Mouse (Mus musculus) neural tube, embryonic 12.5 days (tissue): ENCODE measurements around the gene Stoml1. TPM values are rescaled to one million over a fixed set of nuclear protein-coding genes. Genes with fewer than 3 reads are reported as not detected.
A peak's percentile ranks its signal among the peaks of the same experiment; 100 is the strongest.

Source experiments
- ATAC-seq: fragments of 200-750 bp; cut with Nextera tagmentation; 2 replicates; pipeline ENCODE4 v1.8.0; 2017; ENCODE audit warnings: low read depth, mild to moderate bottlenecking, moderate TSS enrichment, moderate library complexity; ENCODE audit not compliant: low FRiP score
- H3K27ac ChIP-seq: fragments of 300-500 bp; sonication (generic); 2 replicates; pipeline ENCODE4 v1.5.1; 2016
- H3K27me3 ChIP-seq: fragments of 300-500 bp; sonication (generic); replicated peaks from 2 replicates; pipeline ENCODE4 v1.6.1; 2016; ENCODE audit warnings: mild to moderate bottlenecking
- H3K36me3 ChIP-seq: fragments of 300-500 bp; sonication (generic); 2 replicates; pipeline ENCODE4 v1.6.1; 2016; ENCODE audit warnings: mild to moderate bottlenecking
- H3K4me1 ChIP-seq: fragments of 300-500 bp; sonication (generic); 2 replicates; pipeline ENCODE4 v1.6.1; 2016
- H3K4me2 ChIP-seq: fragments of 300-500 bp; sonication (generic); replicated peaks from 2 replicates; pipeline ENCODE4 v1.6.1; 2016; ENCODE audit warnings: mild to moderate bottlenecking
- H3K4me3 ChIP-seq: fragments of 300-500 bp; sonication (generic); 2 replicates; pipeline ENCODE4 v1.5.1; 2016
- H3K9ac ChIP-seq: fragments of 300-500 bp; sonication (generic); 2 replicates; pipeline ENCODE4 v1.6.1; 2016; ENCODE audit warnings: mild to moderate bottlenecking
- H3K9me3 ChIP-seq: fragments of 300-500 bp; sonication (generic); 2 replicates; pipeline ENCODE4 v1.6.1; 2016; ENCODE audit warnings: mild to moderate bottlenecking
- WGBS: fragments of 180-500 bp; shearing (Covaris S2); methylation state at CpG from one replicate; pipeline ENCODE4 v1.1.7; 2016; 5-methylcytosine and 5-hydroxymethylcytosine counted together
- polyA plus RNA-seq: library from polyadenylated mRNA; unstranded; fragments of >200 nt; fragmentation: Nextera tagmentation; extraction: Ambion mirVana; gene quantifications from 2 replicates; pipeline ENCODE4 v1.2.1, GENCODE M21; 2016

The Stoml1 gene
- polyA plus RNA-seq, 1 experiment from 2014 or later: 62.6 TPM

- Histone ChIP-seq H3K27ac (no peak overlapping the region), H3K36me3 (no peaks in the 10 kb centered on the region), H3K4me3 (no peak overlapping the region), H3K4me2 (no peak overlapping the region), H3K9me3 (no peaks in the 10 kb centered on the region), H3K9ac (no peak overlapping the region), H3K4me1 (peaks cover 13% of the 10 kb centered on the region; the same call in 1 of the 2 replicates), H3K27me3 (no peaks in the 10 kb centered on the region)
- WGBS: 35% methylated on average over 4 of the region's 4 CpGs
- ATAC-seq: no peak
Observed at GRCm38 (mm10) chr9:58278821-58279723, 26.1 kb downstream of the Stoml1 start.

DNA sequence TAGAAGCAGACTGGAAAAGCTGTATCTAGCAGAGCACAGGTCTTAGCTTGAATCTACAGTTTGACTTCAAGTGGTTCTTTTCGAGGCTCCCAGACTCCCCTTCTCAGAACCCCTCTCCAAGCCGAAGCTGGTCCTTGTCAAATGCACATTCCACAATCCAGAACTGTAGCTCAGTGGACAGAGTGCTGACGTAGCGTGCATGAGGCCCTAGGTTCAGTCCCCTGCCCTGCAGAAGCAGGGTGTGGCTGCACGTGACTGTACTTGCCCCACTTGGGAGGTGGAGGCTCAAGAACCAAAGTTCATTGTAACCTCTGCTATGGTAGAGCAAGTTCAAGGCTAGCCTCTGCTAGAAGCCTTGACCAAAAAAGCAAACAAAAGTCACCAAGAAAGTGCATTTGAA is 26.8 kb downstream of the Stoml1 start:
- Histone ChIP-seq H3K9ac (no peak overlapping the region), H3K9me3 (no peaks in the 10 kb centered on the region), H3K36me3 (no peaks in the 10 kb centered on the region), H3K4me1 (peaks cover 13% of the 10 kb centered on the region; the same call in 1 of the 2 replicates), H3K4me2 (no peak overlapping the region), H3K27ac (no peak overlapping the region), H3K4me3 (no peak overlapping the region), H3K27me3 (no peaks in the 10 kb centered on the region)
- ATAC-seq: no peak
- 70% methylated on average over 5 of the region's 5 CpGs for WGBS

DNA sequence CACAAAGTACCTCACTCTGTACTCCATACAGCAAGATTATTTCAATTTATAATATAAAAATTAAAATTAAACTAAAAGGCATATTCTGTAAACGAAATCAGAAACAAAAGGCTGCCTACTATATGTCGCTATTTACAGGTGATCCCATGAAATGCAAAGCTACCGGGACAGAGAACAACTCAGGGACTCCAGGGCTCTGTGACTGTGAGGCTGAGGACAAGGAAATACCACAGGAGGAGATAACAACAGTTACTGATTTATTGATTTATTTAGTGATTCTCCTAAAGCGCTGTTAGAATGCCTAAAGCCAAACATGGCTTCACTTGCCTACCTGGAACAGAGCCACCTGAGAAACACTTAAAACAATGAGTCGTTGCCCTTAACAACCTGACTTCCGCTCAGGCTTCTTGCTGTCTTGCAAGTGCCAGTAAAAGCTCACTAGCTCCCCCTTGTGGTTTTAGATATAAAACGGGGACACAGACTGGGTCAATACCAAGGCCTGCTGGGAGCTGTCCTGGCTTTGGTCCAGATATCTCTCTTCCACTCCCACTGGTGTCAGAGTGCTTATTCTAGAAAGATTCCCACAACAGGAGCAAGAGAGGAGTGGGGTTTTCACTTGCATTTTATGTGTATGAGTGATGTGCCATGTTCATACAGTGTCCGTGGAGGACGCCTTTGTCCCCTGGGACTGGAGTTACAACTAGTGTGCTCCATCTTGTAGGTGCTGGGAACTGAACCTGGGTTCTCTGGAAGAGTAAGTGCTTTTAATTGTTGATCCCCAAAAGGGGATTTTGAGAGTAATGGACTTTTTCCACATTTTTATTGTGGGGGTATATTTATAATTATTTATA is 27.5 kb downstream of the Stoml1 start:
- no peak overlapping the region for H3K27ac ChIP-seq
- 0 out of 2 replicates have a peak, but pooled peaks cover 7% of the 10 kb centered on the region for H3K4me1 ChIP-seq
- no peak overlapping the region for H3K9ac ChIP-seq
- WGBS: 38% methylated on average over 9 of the region's 9 CpGs
- H3K4me2 ChIP-seq: no peak overlapping the region
- ATAC-seq: peak; percentile 44; the same call in 1 of the 2 replicates
- H3K4me3 ChIP-seq: no peak overlapping the region
- H3K36me3 ChIP-seq: no peaks in the 10 kb centered on the region
- no peaks in the 10 kb centered on the region for H3K27me3 ChIP-seq
- no peaks in the 10 kb centered on the region for H3K9me3 ChIP-seq

DNA sequence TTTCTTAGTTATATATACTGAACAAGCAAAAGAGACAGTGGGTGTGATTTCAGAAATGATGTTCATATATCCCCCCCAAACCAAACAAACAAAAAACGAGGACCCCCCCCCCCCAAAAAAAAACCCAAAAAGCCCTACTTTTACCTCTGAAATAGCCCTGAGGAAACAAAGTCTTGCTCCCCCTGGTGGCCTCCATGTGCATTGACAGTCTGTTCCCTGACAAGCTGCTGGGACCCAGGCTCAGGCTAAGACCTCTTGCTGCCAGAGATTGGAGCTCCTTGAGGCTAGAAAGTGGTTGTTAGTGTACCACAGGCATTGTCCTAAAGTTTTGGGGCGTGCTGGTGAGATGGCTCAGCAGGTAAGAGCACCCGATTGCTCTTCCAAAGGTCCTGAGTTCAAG is 28.6 kb downstream of the Stoml1 start:
- no peak for ATAC-seq
- 0 out of 2 replicates have a peak, but pooled peaks cover 3% of the 10 kb centered on the region for H3K4me1 ChIP-seq
- no peaks in the 10 kb centered on the region for H3K27me3 ChIP-seq
- no peak overlapping the region for H3K27ac ChIP-seq
- H3K9ac ChIP-seq: no peak overlapping the region
- no peaks in the 10 kb centered on the region for H3K9me3 ChIP-seq
- no peak overlapping the region for H3K4me3 ChIP-seq
- 49% methylated on average over 3 of the region's 3 CpGs for WGBS
- no peak overlapping the region for H3K4me2 ChIP-seq
- H3K36me3 ChIP-seq: no peaks in the 10 kb centered on the region

GRCm38 (mm10) chr9:58283431-58283830 is 30.5 kb downstream of the Stoml1 start:
- no peak overlapping the region for H3K27ac ChIP-seq
- no peak overlapping the region for H3K4me3 ChIP-seq
- H3K9ac ChIP-seq: no peak overlapping the region
- no peak for ATAC-seq
- no peaks in the 10 kb centered on the region for H3K36me3 ChIP-seq
- H3K4me2 ChIP-seq: no peak overlapping the region
- 0 out of 2 replicates have a peak, but pooled peaks cover 3% of the 10 kb centered on the region for H3K4me1 ChIP-seq
- H3K27me3 ChIP-seq: no peaks in the 10 kb centered on the region
- H3K9me3 ChIP-seq: no peaks in the 10 kb centered on the region
- 80% methylated on average over 7 of the region's 7 CpGs for WGBS

DNA sequence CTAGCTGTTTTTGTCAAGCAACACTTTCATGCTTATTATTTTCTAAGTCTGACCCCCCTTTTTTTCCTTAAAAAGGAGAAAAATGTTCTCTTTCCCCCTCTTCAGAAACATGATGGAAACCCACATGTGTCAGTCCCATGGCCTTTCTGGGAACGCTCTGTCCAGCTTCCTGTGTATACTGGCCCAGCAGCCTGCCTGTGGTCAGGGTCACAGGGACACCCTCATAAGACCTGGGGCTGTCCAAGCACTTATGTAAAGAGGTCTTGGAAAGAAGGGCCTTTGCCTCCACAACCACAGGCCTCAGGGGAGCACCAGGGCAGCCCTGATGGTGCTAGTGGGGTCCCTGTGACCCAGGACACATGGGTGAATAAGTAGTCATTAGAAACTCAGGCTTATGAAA is 36.1 kb downstream of the Stoml1 start:
- no peak overlapping the region for H3K27ac ChIP-seq
- no peak overlapping the region for H3K4me2 ChIP-seq
- no peaks in the 10 kb centered on the region for H3K4me1 ChIP-seq
- WGBS: 87% methylated on average over 1 of the region's 1 CpGs
- ATAC-seq: no peak
- no peak overlapping the region for H3K9ac ChIP-seq
- no peaks in the 10 kb centered on the region for H3K9me3 ChIP-seq
- H3K36me3 ChIP-seq: no peaks in the 10 kb centered on the region
- H3K4me3 ChIP-seq: no peak overlapping the region
- H3K27me3 ChIP-seq: no peaks in the 10 kb centered on the region

GRCm38 (mm10) chr9:58289901-58290300 is 36.9 kb downstream of the Stoml1 start:
- WGBS: 86% methylated on average over 2 of the region's 2 CpGs
- Histone ChIP-seq H3K36me3 (no peaks in the 10 kb centered on the region), H3K4me2 (no peak overlapping the region), H3K4me1 (no peaks in the 10 kb centered on the region), H3K27me3 (no peaks in the 10 kb centered on the region), H3K9ac (no peak overlapping the region), H3K27ac (no peak overlapping the region), H3K4me3 (no peak overlapping the region), H3K9me3 (no peaks in the 10 kb centered on the region)
- no peak for ATAC-seq

DNA sequence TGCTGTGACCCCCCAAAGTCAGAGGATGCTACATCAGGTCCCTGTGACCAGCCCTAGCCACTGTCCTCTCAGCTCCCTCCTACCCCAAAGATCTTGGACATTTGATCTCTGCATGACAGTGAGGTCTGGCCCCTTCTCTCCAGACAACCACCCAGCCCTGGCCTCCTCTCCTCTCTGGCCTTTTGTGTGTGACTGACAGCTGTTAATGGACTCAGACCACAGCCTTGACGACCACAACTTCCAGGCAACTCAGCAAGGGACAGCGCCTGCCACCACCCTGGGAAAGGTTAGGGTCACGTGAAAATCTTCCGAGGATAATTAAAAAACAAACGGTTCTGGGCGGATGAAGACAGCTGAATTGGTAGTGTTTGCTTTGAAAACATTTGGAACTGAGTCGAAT is 41.6 kb downstream of the Stoml1 start:
- no peaks in the 10 kb centered on the region for H3K36me3 ChIP-seq
- no peaks in the 10 kb centered on the region for H3K27me3 ChIP-seq
- no peaks in the 10 kb centered on the region for H3K4me1 ChIP-seq
- no peak overlapping the region for H3K4me2 ChIP-seq
- no peak overlapping the region for H3K4me3 ChIP-seq
- no peak overlapping the region for H3K9ac ChIP-seq
- no peak overlapping the region for H3K27ac ChIP-seq
- no peaks in the 10 kb centered on the region for H3K9me3 ChIP-seq
- WGBS: 55% methylated on average over 7 of the region's 7 CpGs
- ATAC-seq: no peak

- WGBS: 81% methylated on average over 3 of the region's 3 CpGs
- no peaks in the 10 kb centered on the region for H3K4me1 ChIP-seq
- no peak overlapping the region for H3K4me2 ChIP-seq
- H3K27ac ChIP-seq: no peak overlapping the region
- no peaks in the 10 kb centered on the region for H3K36me3 ChIP-seq
- no peaks in the 10 kb centered on the region for H3K27me3 ChIP-seq
- H3K9ac ChIP-seq: no peak overlapping the region
- H3K4me3 ChIP-seq: no peak overlapping the region
- ATAC-seq: no peak
- H3K9me3 ChIP-seq: no peaks in the 10 kb centered on the region
Observed at GRCm38 (mm10) chr9:58295345-58295744, 42.4 kb downstream of the Stoml1 start.

DNA sequence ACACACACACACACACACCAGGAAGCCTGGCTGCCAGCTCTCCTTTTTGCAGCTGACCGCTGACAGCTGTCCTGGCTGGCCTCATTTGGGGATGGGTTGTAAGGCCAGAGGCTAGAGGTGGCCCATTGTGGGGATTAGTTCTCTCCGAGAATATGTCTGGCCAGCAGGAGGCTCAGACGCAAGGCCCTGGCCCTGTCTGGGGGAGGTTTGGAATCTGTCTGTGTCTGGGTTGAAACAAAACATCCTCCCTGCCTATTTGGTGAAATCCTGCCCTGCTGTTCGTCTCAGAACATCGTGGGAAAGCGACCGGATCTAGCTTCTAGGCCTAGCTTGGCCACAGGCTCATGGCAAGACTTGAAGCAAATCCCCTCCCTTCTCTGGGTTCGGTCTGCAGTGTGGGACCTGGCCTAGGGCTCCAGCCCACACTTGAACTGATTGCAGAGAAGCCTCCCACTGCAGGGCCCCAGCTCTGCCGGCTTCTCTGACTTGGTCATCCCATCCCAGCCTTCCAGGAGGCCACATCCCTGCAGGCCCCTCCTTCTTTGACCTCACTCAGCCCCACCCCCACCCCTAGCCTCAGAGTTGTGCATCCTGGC is 42.9 kb downstream of the Stoml1 start:
- Histone ChIP-seq H3K4me2 (no peak overlapping the region), H3K36me3 (no peaks in the 10 kb centered on the region), H3K9me3 (no peaks in the 10 kb centered on the region), H3K4me3 (no peak overlapping the region), H3K27ac (no peak overlapping the region), H3K9ac (no peak overlapping the region), H3K4me1 (no peaks in the 10 kb centered on the region), H3K27me3 (no peaks in the 10 kb centered on the region)
- WGBS: 35% methylated on average over 9 of the region's 9 CpGs
- ATAC-seq: no peak

DNA sequence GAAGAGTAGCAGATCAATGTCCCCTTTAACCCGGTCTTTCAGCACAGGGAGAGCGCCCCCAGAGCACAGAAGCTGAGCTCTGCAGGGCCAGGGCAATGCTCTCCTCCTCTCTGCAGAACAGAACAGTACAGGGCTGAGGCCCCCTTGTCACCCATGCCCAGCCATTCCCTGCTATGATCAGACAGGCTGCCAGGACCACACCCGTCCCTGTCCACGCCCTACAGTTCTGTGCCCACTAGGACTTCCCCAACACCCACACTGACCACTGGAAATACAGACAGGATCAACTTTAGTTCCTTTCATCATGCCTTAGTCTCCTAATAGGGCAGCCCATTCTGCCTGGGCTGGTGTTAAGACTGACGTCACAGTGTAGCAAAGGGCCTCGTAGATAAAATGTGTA is 44.1 kb downstream of the Stoml1 start:
- WGBS: 89% methylated on average over 6 of the region's 6 CpGs
- Histone ChIP-seq H3K4me2 (no peak overlapping the region), H3K9me3 (no peaks in the 10 kb centered on the region), H3K27me3 (no peaks in the 10 kb centered on the region), H3K36me3 (no peaks in the 10 kb centered on the region), H3K4me3 (no peak overlapping the region), H3K4me1 (no peaks in the 10 kb centered on the region), H3K27ac (no peak overlapping the region), H3K9ac (no peak overlapping the region)
- no peak for ATAC-seq

DNA sequence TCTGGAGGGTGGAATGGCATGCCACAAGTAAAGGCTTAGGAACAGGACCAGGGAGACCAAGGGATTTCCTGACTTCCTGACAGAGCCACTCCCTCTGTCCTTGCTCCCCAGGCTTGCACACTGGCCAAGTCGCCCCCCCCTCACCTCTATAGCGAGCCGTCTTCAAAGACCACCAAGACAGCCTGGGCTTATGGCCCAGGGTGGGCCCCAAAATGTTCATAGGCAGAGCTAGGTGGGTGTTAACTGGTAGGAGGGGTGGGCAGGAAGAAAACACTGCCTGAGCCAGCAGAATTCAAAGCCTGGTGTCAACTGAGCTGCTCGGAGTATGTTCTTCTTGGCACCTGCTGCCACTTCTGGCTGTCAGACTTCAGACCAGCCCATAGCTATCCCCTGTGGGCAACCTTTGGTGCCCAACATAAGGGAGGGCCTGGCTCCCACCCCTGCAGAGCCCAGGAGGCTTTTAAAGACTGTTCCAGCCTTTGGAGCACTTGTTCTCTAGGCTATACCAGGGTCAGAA is 45.1 kb downstream of the Stoml1 start:
- Histone ChIP-seq H3K27ac (no peak overlapping the region), H3K27me3 (no peaks in the 10 kb centered on the region), H3K4me2 (no peak overlapping the region), H3K9me3 (no peaks in the 10 kb centered on the region), H3K9ac (no peak overlapping the region), H3K36me3 (no peaks in the 10 kb centered on the region), H3K4me1 (no peaks in the 10 kb centered on the region), H3K4me3 (no peak overlapping the region)
- 85% methylated on average over 4 of the region's 4 CpGs for WGBS
- no peak for ATAC-seq
